In genomic region chr4:149933025-149933424, GRCm38 (mm10) we compare ENCODE assay signal across 24 mouse cellular contexts.
"Had no signal": no experiment of that assay in that cellular context is flagged by ENCODE, and none has a peak within 500 bp of the region (broad histone marks: within the 10 kb centered on the region; RNA-seq: fewer than 3 reads in every experiment).

No protein-coding gene starts in this region.

- ATAC-seq: hindbrain, postnatal 0 days; liver, embryonic 12.5 days had no signal

- H3K9me3 ChIP-seq: heart, embryonic 13.5 days; heart, embryonic 15.5 days; hindbrain, embryonic 13.5 days; hindbrain, embryonic 15.5 days; kidney, embryonic 15.5 days; limb, embryonic 13.5 days; limb, embryonic 15.5 days; liver, embryonic 12.5 days had no signal

- H3K4me3 ChIP-seq: heart, embryonic 13.5 days; heart, embryonic 15.5 days; hindbrain, embryonic 13.5 days; hindbrain, embryonic 15.5 days; kidney, embryonic 15.5 days; limb, embryonic 13.5 days; limb, embryonic 15.5 days; liver, embryonic 12.5 days had no signal

- H3K27ac ChIP-seq: heart, embryonic 13.5 days; heart, embryonic 15.5 days; hindbrain, embryonic 13.5 days; hindbrain, embryonic 15.5 days; hindbrain, postnatal 0 days; kidney, embryonic 15.5 days; kidney, postnatal 0 days; limb, embryonic 13.5 days; limb, embryonic 15.5 days; liver, embryonic 12.5 days; liver, embryonic 14.5 days had no signal

- DNase-seq: gastrocnemius, postnatal 14 days; gastrocnemius, postnatal 36 days; heart, postnatal 14 days; heart, postnatal 36 days; kidney, adult 11 months; kidney, adult 2 months; kidney, adult 9 months; kidney, postnatal 14 days; kidney, postnatal 36 days; layer of hippocampus, adult 9-11 months; layer of hippocampus, postnatal 36 days; left cerebral cortex, postnatal 4 days had no signal

- H3K4me2 ChIP-seq: heart, embryonic 11.5 days; heart, embryonic 13.5 days; heart, embryonic 15.5 days; hindbrain, embryonic 13.5 days; hindbrain, embryonic 15.5 days; kidney, embryonic 15.5 days; limb, embryonic 13.5 days; limb, embryonic 15.5 days; liver, embryonic 12.5 days had no signal

- H3K9ac ChIP-seq: heart, embryonic 13.5 days; heart, embryonic 15.5 days; hindbrain, embryonic 13.5 days; hindbrain, embryonic 15.5 days; kidney, embryonic 15.5 days; limb, embryonic 13.5 days; limb, embryonic 15.5 days; liver, embryonic 12.5 days; liver, embryonic 14.5 days had no signal

- H3K27me3 ChIP-seq: heart, embryonic 15.5 days; hindbrain, embryonic 13.5 days; hindbrain, embryonic 15.5 days; kidney, embryonic 15.5 days; limb, embryonic 13.5 days; limb, embryonic 15.5 days had no signal

- H3K36me3 ChIP-seq: heart, embryonic 13.5 days; heart, embryonic 15.5 days; hindbrain, embryonic 13.5 days; hindbrain, embryonic 15.5 days; kidney, embryonic 15.5 days; limb, embryonic 13.5 days; limb, embryonic 15.5 days; liver, embryonic 12.5 days had no signal

- H3K4me1 ChIP-seq: hindbrain, embryonic 15.5 days; liver, embryonic 12.5 days had no signal
